Mouse (Mus musculus): ENCODE measurements around the gene Xylt1.
A peak's percentile ranks its signal among the peaks of the same experiment; 100 is the strongest.

Gene Xylt1

DNA sequence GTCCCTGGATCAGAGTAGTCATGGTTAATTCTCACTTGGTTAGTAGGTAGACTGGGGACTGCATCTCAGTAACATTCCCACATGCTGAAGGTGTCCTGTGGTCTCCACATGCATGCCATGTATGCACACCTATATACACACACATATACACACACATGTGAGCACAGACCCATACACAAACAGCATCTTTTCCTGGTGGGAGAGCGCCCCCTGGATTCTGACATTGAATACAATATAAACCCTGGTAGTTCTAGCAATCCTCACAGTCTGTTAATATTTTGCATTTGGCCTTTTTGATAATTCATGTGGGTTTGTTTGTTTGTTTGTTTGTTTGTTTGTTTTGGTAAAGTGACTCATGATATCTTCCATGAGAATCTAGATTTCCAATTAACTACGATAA, 242.0 kb downstream of the Xylt1 start:
- no peak for DNase-seq

DNA sequence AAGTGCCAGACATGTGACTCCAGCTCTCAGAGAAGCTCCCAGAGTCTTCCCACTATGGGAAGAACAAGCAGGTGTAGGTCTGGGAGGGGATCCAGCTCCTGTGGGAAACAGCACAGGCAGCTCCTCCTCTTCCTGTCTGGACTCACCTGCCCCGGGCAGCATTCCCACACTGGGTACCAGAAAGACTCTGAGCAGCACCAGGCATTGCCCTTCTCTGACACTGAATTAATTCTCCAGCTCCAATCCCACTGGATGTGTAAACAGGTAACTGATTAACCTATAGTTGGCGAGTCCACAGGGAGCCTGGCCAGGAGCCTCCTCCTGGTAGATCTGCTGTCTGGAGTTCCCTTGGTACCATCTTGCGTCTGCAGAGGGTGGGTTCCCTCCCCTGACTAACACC, 248.0 kb downstream of the Xylt1 start:
- DNase-seq, result no peak

DNA sequence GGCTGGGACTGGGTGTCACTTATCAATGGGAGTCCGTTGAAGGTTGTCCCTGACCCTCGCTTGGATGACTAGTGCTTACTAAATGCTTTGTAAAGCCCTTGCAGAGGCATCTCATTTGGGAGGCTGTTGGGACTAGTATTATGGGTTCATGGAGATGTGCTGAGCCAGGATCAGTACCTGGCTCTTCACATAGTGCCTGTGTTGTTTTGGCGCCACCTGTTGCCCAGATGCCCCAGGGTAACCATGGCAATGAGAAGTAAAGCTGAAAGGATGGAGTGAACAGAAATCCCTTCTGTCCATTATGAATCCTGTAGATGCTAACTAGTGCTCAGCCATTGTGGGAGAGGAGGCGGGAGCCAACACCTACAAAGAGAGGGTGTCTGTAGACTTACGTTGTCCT, 249.9 kb downstream of the Xylt1 start:
- DNase-seq, result no peak

DNA sequence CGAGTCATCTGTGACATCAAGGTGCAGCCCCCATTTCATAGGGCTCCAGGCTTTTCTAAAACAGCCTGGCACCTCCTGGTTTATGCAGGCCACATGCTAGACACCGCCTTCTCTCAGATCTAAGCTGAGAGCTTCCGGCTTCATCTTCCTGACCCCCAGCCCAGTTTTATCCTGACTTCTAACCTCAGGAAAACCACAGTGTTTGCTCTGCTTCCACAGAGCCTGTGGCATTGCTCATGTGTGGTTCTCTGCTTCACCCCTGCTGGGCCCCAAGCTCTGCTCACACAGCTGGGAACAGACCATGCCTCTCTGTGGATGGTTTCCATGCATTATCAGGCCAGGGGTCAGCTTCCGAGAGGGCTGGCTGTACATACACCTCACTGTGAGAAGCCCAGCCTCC, 254.8 kb downstream of the Xylt1 start:
- no peak for DNase-seq

DNA sequence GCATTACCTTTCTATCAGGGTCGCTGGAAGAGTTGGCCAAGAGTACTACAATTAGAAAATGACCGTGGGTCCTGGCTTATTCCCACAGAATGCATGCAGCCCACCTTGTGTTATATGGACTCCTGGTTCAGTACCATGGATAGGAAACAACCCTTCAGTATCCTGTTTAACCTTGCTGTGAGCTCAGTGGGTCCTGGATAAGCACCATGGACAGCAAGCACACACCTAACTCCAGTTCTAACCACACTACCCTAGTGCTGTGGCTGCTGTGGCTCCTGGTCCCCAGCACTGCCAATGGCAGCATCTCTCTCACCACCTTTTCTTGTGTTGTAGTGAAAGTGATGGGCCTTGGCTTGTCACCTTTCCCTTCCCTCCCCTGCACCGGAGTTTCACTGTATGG, 255.9 kb downstream of the Xylt1 start:
- no peak for DNase-seq

DNA sequence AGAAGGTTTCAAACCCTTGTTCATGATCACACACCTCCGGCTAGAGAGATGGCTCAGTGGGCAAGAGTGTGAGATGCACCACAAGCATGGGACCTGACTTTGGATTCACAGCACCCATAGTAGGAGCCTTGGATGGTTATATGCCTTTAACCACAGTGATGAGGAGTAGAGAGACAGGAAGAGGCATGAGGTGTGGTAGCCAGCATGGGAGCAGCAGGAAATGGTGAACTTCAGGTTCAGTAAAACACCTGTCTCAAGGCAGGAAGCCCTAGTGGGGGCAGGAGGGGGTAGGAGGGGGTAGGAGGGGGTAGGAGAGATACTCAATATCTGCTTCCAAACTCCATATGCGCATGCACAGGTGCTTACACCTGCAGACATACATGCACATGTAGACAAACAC, 257.2 kb downstream of the Xylt1 start:
- no peak for DNase-seq

DNA sequence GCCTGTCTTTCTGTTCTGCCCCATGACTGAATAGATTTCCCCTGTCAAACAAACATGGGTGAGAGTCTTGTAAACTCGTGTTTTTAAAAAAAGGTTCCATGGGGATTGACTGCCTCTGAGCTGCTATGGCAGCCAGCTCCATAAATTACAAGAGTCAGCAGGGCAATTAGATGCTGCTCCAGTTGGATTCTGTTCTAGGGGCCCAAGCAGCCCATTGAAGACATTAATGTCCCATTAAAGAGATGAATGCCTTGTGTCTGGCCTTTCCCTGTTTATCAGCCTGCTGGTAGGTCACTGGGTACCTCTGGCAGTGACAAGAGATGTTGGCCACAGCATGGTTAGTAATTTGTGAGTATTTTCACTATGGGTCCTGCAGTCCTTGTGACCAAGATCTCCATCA, 271.9 kb downstream of the Xylt1 start:
- peak; percentile 80 for DNase-seq

DNA sequence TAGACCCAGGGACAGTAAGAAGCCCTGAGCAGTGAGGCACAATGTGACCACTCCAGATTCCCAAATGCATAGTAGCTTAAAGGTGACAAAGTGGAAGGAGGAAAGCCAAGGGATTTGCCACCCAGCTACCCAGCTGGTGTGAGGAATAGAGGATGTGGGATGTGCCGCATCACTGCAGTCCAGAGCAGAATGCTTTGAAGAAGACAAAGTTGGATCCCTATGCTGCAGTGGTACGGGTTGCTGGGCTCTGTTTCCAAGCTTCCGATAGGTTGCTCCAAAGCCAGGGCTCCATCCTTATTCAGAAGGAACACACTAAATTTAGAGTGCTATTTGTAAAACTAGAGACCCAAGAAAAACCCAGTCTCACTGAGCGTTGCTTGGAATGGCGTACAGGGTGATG, 275.0 kb downstream of the Xylt1 start:
- peak; percentile 80 for DNase-seq

DNA sequence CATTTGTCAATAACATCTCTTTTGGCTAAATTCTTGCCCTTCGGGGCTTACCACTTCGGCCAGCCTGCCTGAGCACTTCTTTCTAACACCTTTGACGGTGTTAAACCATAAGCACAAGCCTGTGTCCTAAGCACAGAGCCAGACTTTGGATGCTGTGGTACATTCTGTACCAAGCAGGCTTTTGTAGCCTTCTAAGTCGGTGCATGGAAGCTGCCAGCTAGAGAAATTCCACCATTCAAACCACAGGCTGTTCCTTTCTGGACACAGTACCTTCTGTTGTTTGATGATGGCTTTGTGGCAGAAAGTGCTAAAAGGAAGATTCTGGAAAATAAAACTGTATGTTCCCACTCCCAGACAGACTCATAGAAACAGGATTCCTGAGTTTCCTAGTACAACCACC, 277.4 kb downstream of the Xylt1 start:
- DNase-seq, result peak; percentile 36

DNA sequence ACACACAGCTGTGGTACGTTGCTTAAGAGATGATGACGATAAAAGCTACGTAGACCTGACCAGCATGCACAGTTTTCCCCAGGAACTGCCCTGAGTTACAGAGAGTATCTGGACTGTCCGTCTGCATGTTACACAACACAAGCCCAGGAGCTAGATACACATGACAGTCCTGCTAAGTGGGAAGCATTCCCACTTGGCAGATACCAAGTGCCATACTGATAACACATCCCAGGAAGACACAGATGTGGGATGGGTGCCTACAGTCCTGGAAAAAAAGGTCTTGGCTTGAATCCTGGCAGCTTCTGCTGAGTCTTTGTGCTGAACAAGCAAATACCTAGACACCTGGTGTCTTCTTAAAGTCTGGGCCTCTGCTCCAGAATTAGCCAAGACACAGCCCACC, 278.0 kb downstream of the Xylt1 start:
- DNase-seq, result no peak

DNA sequence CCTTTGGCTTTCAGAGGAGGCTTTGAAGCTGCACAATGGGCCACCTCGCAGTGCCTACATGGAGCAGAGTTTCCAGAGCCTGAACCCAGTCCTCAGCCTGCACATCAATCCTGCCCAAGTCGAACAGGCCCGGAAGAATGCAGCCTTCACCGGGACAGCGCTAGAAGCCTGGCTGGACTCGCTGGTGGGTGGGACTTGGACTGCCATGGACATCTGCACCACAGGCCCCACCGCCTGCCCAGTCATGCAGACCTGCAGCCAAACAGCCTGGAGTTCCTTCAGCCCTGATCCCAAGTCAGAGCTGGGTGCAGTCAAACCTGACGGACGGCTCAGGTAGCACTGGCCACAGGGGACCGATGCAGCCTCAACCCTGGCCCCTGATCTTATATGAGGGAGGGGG, 286.5 kb downstream of the Xylt1 start:
- DNase-seq, result peak; percentile 68

DNA sequence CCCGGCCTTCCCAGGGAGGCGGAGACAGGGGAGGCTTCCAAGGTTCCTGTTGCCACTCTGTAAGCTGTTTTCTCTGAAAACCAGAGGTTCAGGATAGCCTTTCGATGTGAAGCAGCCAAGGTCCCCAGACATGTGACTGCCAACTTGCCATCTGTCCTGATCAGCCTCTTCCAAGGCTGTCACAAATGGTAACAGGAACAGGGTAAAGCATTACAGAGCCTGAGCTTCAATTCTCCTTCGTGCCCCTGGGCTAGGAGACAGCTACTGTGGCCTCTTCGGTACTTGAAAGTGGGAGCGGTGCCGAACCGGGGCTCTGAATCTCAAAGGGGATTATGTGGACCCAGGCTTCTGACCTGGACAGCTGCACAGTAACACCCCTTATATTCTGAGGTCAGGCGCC, 287.4 kb downstream of the Xylt1 start:
- peak; percentile 80 for DNase-seq

DNA sequence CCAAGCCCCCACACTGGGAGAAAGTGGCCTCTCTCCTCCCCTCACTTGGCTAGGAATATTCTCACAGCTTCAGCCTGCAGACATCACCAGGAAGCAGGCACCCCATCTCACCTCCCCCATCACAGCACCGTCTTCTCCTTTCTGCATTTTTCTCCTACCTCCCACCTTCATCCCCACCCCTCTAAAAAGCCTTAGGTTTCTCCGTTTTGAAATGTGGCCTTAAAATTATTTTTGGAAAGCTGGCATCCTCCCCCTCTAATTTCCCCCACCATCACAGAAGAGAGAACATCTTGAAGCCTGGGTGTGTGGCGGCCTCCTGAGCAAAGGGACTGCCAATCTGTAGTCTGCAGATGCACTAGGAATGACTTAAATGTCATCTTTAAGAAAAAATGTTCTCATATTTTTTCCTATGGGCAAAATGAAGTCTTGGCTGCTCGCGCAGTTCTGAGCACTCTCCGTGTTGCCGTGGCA, 291.4 kb downstream of the Xylt1 start:
- DNase-seq, result peak; percentile 56

DNA sequence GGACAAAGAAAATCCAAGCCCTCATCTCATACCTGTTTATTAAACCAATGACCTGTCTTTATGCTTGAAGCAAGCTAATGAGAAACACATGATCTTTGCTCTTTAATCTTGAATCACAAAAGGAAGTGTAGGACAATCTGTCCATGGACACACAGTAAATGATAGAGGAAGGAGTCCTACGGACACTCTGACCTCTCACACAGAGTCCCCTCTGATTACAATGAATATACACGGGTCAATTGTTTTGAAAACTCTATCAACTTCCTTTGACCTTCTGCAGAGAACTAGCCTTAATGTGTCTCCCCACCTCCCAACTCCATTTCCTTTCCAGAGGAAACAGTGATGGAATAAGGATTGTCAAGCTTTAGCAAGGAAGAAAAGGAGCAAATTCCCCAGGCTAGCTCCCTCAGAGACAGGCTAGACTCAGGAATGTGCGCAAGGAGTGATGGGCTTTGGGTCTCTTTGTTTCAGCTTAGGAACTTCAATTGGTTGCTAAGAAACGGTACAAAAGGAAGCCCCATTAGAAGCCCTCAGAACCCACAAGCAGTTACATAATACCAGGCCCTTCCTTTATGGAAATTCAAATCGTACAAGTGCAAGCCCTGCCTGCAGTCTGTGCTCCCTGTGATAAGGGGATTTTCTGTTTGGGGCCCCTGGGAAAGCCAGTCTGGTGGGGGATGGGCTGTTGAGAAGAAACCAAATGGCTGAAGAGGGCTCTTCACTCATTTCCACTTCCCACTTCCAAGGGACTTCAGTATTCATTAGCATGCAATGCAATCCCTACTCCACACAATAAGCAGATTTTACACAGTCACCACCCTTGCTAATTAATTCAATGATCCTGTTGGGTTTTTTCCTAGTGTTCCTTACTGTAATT, 305.6 kb downstream of the Xylt1 start:
- DNase-seq, result peak; percentile 78

DNA sequence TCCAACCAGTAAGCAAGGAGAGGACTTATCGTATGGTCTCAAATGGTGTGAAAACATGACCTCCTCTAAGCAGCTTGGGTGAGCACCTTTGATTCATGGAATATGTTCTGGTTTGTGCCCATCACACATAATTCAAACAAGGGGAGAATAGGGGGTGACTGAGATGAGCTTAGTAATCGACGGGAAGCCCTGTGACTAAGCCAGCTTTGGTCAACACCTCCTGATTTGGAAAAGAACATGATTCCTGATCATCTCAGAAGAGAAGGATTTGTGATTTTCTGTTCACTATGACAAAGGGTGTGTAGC, 306.2 kb downstream of the Xylt1 start:
- no peak for DNase-seq

DNA sequence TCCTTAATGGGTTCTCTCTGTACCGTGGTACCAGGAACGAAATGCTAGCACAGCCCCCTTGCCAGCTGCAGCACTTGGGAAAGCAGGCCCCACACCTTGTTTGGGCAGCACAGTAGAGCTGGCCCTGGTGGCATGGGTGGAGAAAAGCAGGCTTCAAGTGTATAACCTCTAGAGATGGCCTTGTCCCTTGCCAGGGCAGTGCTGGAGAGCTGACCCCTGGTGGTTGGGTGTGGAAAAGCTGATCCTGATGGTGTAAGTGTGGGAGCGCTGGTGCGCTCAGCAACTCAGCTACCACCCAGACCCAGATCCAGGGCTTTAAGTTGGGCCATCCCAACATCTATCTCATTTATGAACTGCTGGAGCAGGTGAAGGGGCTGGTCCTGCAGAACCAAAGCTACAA, 314.8 kb downstream of the Xylt1 start:
- DNase-seq, result peak; percentile 61

DNA sequence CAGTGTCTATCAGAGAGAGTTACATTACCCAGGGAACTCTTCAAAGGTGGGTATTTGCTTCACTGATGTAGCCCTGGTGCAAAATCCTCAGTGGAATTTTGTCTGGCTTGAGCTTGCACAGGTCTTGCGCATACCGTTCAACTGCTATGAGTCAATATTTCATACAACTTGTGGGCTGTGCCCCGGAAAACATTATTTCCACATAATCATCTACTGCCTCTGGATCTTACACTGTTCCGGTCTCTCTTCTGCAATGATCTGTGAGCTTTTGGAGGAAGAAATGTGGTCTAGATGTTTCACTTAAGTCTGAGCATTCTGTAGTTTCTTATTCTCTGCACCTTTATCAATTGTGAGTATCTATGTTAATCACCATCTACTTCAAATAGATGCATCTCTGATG, 316.9 kb downstream of the Xylt1 start:
- DNase-seq, result peak; percentile 25

DNA sequence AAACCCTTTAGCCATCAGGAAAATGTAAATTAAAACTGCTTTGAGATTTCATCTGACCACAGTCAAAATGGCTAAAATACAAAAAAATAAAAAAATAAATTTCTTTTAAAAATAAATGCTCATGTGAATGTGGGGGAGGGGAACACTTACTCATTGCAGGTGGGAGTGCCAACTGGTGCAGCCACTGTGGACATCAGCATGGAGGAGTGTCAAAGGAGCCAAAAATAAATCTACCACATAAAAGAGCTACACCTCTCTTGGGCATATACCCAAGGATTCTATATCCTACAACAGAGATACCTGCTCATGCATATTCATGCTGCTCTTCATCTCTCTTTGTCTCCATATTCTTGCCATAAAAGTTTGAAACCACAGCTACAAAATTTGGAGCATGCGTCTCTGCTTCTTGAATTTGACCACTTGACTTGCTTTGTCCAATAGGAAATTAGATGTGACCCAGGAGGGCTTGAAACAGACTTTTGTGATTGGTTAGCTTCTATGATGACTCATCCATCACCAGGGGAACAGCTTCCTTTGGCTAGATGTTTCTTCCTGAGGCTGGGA, 317.9 kb downstream of the Xylt1 start:
- no peak for DNase-seq

DNA sequence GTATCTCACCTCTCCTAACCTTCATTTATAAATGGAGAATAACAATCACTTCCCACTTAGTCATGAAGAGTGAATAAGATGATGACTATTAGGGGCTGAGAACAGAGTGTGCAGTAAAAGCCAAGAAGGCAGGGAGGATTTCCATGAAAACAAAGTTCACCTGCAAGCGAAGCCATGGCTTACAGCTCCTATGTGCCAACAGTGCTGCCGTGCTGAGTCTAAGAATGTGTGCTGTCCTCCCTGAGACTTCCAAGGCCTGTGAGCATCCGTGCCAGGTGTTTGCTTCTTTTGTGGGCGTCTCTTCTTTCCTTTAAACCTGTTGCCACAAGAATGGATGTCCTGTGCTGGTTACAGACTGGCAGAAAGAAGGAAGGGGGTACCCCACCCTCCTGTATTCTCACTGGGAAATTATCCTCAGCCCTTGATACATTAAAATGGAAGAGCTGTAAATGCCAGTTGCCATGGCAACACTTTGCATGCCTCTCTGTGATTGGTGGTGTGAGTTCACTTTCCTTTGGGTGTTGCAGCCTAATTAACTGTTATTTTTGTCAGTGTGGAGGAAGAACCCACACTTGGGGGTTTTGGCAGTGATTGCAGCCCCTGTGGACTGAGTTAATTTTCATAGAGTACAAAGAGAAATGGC, 318.7 kb downstream of the Xylt1 start:
- DNase-seq, result no peak

DNA sequence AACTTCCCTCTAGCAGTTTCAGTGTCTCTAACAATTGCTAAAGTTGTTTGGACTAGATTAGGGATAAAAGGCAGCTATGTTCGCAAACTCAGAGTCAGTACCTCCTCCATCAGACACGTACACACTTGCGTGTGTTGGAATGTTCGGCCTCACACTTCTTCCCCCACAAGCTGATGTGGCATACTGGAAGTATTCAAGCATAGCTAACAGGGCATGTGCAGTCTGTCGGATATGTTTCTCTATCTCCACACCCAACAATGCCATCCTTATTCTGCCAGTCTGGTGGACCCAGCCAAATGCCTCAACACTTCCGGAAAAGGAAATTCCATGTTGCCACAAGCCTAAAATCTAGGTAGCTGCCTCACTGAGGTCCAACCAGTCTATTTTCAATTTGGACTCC, 319.3 kb downstream of the Xylt1 start:
- DNase-seq, result peak; percentile 49

DNA sequence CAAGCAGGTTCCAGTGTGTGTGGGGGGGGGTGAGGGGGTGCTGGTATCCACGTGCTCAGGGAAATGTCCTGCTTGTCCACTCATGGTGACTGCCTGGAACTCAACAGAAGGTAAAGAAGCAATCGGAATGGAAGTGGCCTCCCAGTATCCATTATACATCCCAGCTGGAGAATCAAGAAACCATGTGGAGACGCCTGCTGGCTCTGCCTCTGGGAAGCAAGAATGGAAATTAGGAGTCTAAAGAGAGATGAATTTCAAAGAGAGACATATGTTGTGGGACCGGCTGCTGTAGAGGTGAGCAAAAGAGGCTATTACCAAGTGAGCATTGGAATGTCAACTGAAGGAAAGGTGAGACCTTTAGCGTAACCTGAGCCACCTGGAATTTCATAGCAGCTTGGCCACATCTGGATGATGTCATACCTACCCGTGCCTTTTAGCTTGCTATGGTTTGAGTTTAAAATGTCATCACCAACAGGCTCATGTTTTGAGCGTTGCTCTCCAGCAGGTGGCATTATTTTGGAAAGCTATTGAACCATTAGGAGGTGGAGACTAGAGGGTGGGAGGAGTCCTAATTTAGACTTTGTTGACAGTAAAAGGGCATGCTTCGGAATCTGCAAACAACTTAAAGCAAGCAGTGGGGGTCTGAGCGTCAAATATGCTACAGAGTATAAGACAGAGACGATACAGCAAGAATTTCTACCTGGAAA, 329.3 kb downstream of the Xylt1 start:
- DNase-seq, result peak; percentile 56

DNA sequence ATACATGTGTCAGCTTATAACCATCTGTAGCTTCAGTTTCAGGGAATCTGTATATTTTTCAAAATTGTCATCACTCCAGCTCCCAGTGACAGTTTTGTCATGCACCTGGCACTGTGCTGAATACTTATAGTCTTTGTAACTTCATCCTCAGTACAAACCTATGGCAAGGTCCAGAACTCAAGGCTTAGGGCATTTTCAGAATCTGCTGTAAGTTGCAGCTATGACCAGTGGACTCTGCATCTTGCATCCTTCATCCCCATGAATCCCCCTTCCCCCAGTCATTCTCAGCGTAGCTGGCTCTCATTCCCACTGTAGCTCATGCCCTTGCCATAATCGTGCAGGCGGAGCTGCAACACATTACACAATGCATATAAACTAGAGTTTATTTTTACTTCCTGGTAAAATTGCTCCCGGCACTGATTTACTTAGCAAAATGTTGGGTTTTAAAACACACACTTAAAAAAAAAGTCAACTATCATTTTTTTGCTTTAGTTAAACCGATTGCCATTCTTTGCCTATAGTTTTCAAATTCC, 336.2 kb downstream of the Xylt1 start:
- DNase-seq, result peak; percentile 61

DNA sequence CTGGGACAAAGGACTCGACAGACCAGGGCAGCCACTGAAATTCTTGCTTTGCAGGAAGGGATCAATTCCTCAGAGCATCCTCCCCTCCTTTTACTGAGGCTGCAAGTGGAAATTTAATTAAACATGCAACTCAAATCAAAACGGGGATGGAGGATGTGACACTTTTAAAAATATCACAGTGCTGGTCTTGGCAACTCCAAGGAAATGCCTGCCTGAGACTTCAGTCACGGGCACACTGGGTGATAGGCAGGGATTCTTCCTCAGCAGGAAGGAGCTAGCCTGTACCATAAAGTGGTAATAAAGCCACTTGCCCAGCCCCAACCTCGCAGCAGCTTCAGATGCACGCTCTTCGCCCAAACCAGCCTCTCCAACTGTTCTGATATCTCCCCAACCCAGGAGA, 339.6 kb downstream of the Xylt1 start:
- peak; percentile 57 for DNase-seq
